In the genomic region with DNA sequence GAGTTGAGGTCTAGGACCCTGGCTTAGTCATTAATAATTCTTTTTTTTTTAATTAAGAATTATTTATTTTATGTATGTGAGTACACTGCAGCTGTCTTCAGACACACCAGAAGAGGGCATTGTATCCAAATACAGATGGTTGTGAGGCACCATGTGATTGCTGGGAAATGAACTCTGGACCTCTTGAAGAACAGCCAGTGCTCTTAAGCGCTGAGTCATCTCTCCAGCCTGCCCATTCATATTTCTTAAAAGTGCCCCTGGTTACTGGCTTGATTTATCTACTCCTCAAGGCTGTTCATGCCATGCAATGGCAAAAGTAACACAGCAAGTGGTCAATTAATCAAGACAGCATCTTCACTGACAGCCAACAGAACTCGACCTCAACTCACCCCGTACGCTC, we compare ENCODE assay signal across 29 mouse cellular contexts.
DNase-seq lines count a peak whose midpoint lies in the region; ATAC-seq and TF ChIP-seq lines count a peak whose summit lies in the region.
"Had no signal": no experiment of that assay in that cellular context is flagged by ENCODE, and none has a peak within 500 bp of the region (broad histone marks: within the 10 kb centered on the region; RNA-seq: fewer than 3 reads in every experiment).

No protein-coding gene starts in this region.

- H3K9me3 ChIP-seq in kidney, embryonic 15.5 days (replicated peaks): no peaks in the 10 kb centered on the region
- H3K9me3 ChIP-seq: heart, embryonic 13.5 days; lung, embryonic 15.5 days; midbrain, embryonic 10.5 days; neural tube, embryonic 13.5 days had no signal

- DNase-seq in kidney, adult 11 months: peak; percentile 37
- no peak for DNase-seq in layer of hippocampus, adult 2 months (ENCODE audit: low spot score in 2 of 2)
- no peak for DNase-seq in layer of hippocampus, postnatal 10 days (ENCODE audit: low spot score in 2 of 2)
- peak; percentile 29 for DNase-seq in adipocyte (ENCODE audit: low spot score)
- DNase-seq in kidney, postnatal 25 days: peak; percentile 16 to 44
- no peak for DNase-seq in left cerebral cortex, adult 18-20 months (ENCODE audit: low spot score in 2 of 2)
- no peak for DNase-seq in right cerebral cortex, postnatal 14 days
- DNase-seq: cerebellum, adult 2 months; cerebellum, postnatal 14 days; gastrocnemius, adult 2 months; gastrocnemius, postnatal 36 days; heart, postnatal 10 days; layer of hippocampus, postnatal 36 days; retina, postnatal 1 day; right cerebral cortex, postnatal 25 days; spleen, adult 18-20 months; thymus, postnatal 14 days had no signal

- H3K27ac ChIP-seq in kidney, embryonic 15.5 days: no peak overlapping the region
- H3K27ac ChIP-seq in layer of hippocampus, adult 2 months: no peak overlapping the region
- H3K27ac ChIP-seq: gastrocnemius, adult 2 months; heart, embryonic 13.5 days; hindbrain, embryonic 14.5 days; lung, embryonic 15.5 days; midbrain, embryonic 10.5 days; neural tube, embryonic 13.5 days had no signal

- H3K4me1 ChIP-seq in kidney, embryonic 15.5 days: 0 out of 2 replicates have a peak, but pooled peaks cover 2% of the 10 kb centered on the region
- H3K4me1 ChIP-seq: heart, embryonic 13.5 days; lung, embryonic 15.5 days; neural tube, embryonic 13.5 days had no signal

- H3K4me2 ChIP-seq in kidney, embryonic 15.5 days: no peak overlapping the region
- H3K4me2 ChIP-seq: heart, embryonic 13.5 days; hindbrain, embryonic 14.5 days; liver, embryonic 11.5 days; lung, embryonic 15.5 days; neural tube, embryonic 13.5 days had no signal

- no peak for ATAC-seq in kidney, embryonic 15.5 days (replicated peaks; ENCODE audit: low FRiP score)
- ATAC-seq: forebrain, embryonic 16.5 days; intestine, postnatal 0 days had no signal

- no peaks in the 10 kb centered on the region for H3K36me3 ChIP-seq in kidney, embryonic 15.5 days
- H3K36me3 ChIP-seq: heart, embryonic 13.5 days; lung, embryonic 15.5 days; midbrain, embryonic 10.5 days; neural tube, embryonic 13.5 days had no signal

- no peak overlapping the region for H3K9ac ChIP-seq in kidney, embryonic 15.5 days
- H3K9ac ChIP-seq: heart, embryonic 13.5 days; hindbrain, embryonic 14.5 days; lung, embryonic 15.5 days; neural tube, embryonic 13.5 days had no signal

- 47% methylated on average over 4 of the region's 4 CpGs for WGBS in kidney, embryonic 15.5 days

- peak; percentile 22; the same call in 1 of the 2 replicates for TF ChIP-seq CTCF in layer of hippocampus, adult 2 months (conservative IDR thresholded peaks at IDR 0.05)

- H3K27me3 ChIP-seq in kidney, embryonic 15.5 days: no peaks in the 10 kb centered on the region
- H3K27me3 ChIP-seq: CH12.LX; heart, embryonic 13.5 days; lung, embryonic 15.5 days; neural tube, embryonic 13.5 days had no signal

- H3K4me3 ChIP-seq in kidney, embryonic 15.5 days (replicated peaks): no peak overlapping the region
- no peak overlapping the region for H3K4me3 ChIP-seq in layer of hippocampus, adult 2 months
- H3K4me3 ChIP-seq: erythroblast, embryonic 14.5 days; gastrocnemius, adult 2 months; heart, embryonic 13.5 days; lung, embryonic 15.5 days; midbrain, embryonic 10.5 days; myocyte; neural tube, embryonic 13.5 days had no signal

Comparison
In these comparisons a context has a peak if more than half of its experiments do, and no peak if none do; other contexts are left out.
1. DNase-seq: peak in kidney, adult 11 months (single experiment), adipocyte (single experiment) and kidney, postnatal 25 days (2 of 2); none in layer of hippocampus, adult 2 months (0 of 2), layer of hippocampus, postnatal 10 days (0 of 2), left cerebral cortex, adult 18-20 months (0 of 2) and right cerebral cortex, postnatal 14 days (single experiment).